Mouse (Mus musculus): Measurements from ENCODE around the gene Rps21.
"Not testable (repeated sequence)": the region's sequence is repeated elsewhere in the genome, so short reads cannot be mapped to it uniquely, and the experiment has no call there.

Gene Rps21

DNA sequence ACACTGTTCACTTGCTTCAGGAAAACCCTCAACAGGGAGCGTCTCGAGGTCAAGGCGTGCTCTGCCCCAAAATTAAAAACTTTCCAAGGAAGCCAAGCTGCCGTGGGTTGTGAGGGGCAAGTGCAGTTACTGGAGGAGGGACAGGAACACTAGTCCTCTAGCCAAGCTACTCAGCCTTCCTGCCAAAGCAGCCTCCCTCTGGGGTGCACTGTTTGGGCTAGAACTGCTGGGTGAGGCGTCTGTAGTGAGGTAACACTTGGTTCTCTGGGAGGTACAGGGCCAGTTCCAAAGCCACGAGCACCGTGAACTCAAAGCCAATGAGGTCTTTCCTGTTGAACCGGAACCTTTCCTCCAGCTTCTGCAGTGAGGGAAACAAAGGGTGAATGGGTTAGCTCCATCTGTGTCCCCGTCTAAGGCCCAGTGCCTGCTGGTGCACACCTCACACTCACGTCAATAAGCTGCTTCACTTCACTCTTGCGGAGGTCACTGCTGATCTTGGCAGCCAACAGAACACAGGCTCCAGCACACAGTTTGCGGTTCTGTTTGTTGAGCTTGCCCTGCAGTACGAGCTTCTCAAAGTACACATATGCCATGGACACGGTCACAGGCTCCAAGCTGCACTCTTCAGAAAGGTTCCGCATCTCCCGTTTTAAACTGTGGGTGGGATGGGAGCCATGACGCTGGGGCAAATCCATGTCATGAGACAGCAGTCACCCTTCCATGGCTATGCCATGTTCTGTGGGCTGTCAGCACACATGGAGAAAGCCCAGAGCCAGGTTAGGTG, 2.8 kb downstream of the Rps21 start:
- DNase-seq (ENCODE audit: low read depth): not testable (repeated sequence)

DNA sequence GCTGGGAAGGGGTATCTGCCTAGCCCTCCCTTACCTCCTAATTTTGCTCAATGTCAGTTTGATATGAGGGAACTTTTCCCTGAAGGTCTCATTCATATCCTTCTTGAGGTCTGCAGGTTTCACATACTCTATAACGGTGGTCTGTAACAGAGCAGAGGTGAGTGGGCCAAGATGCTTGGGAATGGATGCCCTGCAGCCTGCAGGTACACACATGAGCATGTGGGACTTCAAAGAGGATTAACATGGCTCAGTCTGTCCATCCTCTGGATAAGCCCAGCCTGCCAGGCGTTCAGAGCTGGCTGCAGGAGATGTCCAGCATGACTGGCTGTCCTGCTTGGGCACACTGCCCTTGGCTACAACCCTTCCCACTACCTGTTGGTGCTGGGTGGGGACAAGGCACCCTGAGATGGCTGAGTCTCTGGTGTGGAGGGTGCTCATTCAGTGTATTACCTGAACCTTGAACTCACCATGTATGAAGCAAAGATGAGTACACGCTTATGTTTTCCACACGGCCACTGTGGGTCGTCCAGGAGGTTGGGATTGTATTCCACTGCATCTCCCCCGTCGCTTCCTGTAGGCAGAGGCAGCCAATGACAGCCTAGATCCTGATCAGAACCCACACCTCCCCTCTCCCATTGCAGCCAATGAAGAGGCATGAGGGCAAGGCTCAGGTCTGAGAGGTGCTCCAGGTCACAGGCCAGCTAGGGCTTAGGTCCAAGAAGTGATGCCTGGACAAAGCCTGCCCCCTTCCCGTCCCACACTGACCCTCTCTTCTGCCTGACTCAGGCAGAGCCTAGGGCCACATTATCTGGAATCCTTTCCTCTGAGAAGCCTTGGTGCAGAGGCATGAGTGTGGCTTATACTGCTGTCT, 3.7 kb downstream of the Rps21 start:
- DNase-seq (ENCODE audit: low read depth): no peak

DNA sequence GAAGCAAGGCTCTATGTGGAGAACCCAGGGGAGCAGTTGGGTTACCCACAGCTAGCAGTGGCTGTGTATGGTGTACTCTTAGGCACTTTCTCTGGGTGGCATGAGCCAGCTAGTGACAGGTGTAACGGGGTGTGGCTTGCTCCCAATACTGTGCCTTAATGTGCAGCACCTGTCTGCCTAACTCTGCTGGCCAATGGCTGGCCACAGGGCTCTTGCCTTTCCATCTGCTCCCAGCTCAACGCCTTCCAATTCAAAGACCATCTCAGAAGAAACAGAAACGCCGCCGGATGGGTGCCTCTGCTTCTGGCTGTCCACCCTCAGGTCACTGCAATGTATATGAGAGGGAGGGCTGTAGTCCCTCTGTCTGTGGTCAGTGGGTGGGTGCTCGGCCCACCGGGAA, 4.7 kb downstream of the Rps21 start:
- no peak for DNase-seq (ENCODE audit: low read depth)

DNA sequence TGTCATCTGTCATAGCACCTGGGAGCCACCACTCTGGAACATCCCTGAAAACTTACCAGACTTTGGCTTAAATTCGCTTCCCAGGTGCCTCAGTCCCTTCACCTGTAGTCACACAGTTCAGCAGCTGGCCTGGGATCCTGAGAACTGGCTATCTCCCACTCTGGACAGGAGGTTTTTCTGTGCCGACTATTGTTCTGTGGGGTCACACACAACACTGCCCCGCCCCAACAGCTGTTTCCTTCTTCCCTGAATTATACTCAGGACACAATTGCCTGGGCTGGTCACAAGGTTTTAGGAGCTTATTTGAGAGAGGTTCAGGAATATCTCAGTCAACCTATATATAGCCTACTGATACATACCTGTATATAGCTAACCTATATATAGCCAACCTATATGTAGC, 5.3 kb downstream of the Rps21 start:
- DNase-seq (ENCODE audit: low read depth): no peak

DNA sequence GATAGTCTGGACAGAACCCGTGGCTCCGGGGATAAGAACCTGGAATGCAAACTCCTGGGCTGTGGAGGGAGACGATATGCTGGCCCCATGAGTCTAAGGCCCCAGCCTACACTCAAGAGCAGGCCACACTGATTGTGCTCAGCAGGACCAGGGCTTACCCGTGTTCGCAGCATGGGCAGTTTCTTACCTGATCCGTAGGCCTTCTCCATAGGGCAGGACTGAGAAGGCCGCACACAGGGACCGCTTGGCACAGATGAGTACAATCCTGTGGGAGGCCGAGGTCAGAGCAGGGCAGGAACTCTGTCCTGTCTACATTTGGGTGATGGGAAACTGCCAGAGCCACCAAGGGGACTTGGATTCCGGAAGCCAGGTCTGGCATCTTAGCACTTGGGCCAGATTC, 5.7 kb downstream of the Rps21 start:
- DNase-seq (ENCODE audit: low read depth): no peak

DNA sequence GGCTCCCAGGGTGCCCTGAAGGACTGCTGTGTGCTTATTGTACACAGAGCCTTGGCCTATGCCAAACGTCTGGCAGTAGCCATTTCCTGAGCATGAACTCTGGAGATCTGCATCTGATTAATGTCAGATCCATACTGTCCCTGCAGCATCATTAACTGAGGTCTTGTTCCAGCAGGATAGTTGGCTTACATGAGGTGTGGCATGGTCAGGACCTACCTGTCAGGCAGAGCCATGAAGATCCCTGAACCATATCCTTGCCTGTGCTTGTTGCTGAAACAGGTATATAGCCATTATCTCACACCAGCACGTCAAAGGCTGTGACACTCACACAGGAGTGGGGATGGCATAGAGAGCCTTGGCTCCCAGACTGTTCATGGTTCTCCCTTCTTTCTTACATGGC, 10.8 kb downstream of the Rps21 start:
- DNase-seq (ENCODE audit: low read depth): no peak

DNA sequence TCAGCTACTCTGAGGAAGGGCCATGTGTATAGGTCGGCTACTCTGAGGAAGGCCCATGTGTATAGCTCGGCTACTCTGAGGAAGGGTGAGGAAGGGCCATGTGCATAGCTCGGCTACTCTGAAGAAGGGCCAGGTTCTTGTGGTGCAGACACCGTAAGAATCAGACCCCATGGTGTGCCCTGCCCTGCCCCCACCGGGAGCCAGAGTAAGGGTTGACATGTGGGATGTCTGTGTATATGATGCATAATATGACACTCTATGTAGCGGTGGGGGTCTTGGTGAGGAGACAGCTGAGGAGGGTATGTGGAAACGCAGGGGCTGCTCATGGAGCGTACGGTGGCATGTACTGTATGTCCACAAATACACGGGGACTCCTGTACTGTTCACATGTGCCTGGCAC, 12.2 kb downstream of the Rps21 start:
- no peak for DNase-seq (ENCODE audit: low read depth)

DNA sequence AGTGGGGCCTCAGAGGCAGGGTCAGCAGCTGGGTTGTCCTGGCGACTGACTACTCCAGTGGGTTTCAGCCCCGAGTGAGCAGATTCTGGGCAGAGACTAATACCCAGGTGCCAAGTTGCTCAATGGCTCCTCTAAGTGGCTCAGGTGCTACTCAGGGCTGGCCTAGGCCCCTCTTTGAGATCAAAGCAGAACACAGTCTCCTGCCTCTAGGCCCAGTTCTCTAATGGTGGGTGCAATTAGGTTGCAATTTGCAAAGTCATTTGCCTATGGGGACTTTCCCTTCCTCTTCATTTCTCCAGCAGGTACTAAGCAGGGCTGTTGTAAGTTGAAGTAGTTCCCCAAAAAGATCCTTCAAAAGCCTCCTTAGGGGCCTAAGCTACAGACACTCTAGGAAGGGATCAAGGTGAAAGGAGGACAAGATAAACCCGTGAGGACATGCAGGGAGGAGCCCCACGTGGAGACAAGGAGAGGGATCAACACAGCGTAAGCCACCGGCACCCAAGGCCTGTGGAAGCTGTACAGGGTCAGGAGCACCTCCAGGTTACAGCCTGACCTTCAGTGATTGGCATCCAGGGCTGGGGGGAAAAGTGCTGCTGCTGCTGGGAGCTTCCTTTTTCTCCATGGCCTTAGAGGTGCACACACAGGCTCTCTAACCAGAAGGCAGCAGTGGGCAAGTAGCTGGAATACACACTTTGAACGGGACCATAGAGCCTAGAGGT, 13.5 kb downstream of the Rps21 start:
- DNase-seq (ENCODE audit: low read depth): no peak

DNA sequence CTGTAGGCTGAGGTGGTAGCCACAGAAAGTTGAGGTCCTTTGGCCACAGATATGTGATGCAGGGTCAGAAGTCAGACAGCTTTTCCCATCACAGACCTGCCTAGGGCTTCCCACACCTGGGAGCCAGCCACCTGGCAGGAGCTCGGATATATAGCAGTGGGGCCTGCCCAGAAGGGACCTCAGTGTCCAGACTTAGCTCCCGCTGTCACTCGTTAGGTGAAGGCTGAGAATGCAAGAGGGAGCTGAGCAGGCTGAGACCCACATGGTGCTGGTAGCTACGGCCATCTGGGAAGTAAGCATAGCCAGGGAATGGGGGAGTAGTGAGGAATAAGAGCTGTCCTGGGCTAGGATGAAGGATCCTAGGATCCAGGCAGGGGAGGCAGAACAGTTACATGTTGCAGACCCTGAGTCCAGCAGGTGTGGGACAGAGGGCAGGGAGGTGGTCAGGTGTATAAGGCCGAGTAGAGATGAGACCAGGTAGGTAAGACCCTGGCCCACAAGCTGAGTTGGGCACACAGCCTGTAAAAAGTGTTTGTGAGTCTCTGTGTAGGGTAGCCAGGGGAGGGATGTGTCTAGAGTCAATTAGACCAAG, 14.7 kb downstream of the Rps21 start:
- no peak for DNase-seq (ENCODE audit: low read depth)

DNA sequence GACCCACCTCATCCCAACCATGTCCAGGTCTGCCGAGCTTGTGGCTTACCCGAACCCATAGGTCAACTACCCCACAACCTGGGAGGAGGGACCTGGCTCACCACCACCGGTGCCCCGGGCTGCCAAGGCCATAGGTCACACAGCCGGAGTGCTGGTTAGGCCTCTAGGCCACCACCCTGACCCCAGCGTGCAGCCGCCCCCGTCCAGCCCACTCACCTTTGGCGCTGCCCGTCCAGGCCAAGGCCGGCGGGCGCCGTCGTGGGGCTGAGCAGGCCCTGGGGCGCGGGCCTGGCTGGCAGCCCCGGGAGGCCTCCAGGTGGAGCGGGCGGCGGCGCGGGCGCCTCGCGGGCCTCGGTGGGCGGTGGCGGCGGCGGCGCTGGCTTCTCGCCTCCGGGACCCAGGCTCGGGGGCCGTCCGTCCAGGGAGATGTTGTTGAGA, 15.7 kb downstream of the Rps21 start:
- DNase-seq (ENCODE audit: low read depth): no peak

DNA sequence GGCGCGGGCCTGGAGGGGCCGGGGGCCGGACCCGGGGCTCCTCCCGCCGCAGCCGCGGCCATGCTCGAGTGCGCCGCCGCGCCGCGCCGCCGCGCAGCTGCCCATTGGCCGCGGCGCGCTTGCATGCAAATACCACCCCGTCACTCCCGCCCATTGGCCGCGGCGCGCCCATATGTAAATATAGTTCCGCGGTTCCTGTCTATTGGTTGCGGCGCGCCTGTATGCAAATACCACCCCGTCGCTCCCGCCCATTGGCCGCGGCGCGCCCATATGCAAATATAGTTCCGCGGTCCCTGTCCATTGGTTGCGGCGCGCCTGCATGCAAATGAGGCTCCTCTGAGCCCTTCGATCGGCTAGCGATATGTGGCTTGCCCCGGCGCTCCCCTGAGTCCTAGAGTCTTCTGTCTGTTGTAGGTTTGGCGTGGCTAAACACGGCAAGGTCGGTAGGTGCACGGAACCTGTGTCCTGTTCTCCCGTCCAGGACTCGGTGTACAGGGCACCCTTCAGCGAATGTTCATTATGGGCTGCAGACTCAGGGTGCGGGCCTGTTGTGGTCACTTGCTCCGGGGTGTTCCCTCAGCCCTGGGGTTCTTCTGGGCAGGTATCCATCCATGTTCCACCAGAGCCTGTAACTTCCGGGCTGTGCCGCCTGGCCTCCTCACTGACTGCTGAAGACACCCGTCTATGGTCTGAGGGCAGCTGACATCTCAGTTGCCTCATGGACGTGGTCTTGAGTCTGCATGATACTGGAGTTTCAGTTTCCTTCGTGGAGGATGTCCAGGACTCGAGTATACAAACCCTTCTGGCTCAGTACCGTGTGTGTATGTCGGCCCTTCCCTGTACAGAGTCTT, 16.4 kb downstream of the Rps21 start, which contains the start of gene Cables2:
Cables2 (minus strand) TSS at position 103 of the 851 bp plus-strand sequence.
- DNase-seq (ENCODE audit: low read depth): peak; percentile 94

DNA sequence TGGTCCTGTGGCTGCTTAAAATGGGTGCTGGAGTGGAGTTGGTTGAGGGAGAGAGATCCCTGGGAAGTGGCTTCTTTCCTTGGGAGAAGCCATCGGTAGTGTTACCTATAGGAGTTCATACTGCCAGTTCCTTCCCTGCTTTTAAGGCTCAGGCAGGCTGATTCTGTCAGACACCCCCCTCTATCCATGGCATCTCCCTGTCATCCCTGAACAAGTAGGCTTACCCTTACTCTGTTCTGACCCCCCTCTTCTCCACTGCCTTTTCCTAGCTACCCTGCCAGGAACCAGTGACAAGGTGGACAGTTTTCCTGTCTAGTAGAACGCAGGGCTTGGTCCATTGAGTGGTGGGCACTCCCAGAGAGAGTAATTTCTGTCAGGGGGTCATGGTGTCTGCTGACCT, 17.3 kb downstream of the Rps21 start:
- no peak for DNase-seq (ENCODE audit: low read depth)

DNA sequence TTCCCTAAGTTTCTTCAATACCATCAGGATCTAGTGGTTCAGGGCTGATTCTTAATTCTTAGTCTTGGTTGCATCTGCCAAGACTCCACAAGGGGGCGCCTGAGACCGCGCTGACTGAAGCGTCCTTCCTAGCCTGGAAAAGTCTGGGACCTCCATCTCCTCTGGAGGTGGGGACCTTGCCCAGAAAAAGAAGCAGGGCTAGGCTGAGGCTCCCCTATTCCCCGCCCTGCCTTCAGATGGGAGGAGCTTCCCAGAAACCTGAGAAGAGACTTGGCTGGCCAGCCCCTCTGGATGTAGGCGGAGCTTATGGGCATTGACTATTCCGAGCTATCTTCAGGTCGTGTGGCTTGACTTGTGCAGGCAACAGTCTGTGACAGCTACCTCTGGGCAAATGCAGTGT, 18.7 kb downstream of the Rps21 start:
- DNase-seq (ENCODE audit: low read depth): peak; percentile 77

DNA sequence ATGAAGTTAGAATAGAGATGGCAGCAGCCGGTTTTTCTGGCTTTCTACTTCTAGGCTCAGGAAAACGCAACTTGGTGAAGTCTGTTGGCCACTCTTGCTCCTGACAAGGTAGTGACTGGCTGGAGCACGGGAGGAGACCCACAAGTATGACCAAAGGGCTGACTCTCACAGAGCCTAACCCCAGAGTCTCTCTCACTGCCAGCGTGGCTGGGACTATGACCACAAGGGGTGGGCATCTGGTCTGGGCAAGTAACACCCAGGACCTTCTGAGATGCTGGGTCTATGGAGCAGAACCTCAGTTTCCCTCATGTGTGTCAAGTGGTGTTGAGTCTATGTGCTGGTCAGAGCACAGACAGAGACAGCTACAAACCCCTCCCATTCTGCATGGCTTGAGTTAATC, 19.2 kb downstream of the Rps21 start:
- no peak for DNase-seq (ENCODE audit: low read depth)

DNA sequence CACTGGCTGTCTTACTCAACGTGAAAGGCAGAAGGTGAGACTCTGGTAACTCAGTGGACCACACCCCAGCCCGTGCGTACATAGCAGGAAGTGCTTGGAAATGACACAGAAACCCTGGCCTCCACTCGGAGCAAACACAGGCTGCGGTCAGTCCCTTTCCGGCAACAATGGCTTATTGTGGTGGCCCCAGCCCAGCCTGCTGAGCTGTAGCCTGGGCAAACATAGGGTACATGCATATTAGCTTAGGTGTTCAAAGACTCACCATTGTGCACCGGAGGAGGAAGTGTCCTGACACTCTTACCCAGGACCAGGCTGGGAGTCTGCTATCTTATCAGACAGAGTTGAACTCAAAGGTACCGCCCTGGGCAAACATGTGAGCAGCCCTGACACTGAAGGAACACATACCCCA, 19.7 kb downstream of the Rps21 start:
- DNase-seq (ENCODE audit: low read depth): peak; percentile 41

DNA sequence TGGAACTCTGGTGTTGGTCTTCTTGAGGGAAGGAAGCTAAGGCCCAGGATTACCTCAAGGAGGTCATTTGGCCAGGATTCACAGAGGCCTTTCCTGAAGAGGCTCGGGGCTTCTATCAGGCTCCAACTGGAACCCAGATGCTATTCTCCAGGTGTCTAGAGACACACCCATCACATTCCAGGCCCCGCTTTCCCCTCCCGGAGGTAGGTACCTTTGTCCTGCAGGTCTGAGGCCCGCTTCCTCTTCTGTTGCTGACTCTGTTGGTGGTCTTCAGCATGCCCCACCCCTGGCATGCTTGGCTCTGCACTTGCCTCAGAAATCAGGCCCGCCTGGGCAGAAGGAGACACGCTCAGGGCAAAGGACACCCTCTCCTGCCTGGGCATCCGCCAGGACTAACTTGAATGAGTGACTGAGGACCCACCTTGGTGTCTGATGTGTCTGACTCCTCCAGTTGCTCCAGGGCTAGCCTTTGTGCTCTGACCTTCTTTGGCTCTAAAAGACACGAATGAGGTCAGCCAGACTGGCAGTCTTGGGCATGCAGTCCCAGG, 20.7 kb downstream of the Rps21 start:
- no peak for DNase-seq (ENCODE audit: low read depth)

DNA sequence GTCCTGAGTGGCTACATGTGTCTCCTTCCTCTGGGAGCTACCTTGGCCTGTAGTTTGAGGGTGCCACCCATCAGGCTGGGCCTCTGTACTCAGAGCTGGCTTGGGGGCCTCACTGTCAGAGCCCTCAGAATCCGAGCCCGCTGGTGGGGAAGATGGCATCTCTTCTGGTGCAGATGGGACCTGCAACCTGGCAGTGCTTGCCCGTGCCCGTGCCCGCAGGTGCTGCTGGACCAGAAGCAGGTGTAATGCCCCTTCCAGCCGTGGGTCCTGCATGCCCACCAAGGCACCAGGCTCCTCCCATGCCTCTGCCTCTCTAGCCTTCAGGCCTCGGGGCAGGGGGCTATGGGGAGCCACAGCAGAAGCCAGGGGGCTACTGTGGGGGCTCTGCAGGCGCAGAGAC, 22.1 kb downstream of the Rps21 start:
- DNase-seq (ENCODE audit: low read depth): no peak

DNA sequence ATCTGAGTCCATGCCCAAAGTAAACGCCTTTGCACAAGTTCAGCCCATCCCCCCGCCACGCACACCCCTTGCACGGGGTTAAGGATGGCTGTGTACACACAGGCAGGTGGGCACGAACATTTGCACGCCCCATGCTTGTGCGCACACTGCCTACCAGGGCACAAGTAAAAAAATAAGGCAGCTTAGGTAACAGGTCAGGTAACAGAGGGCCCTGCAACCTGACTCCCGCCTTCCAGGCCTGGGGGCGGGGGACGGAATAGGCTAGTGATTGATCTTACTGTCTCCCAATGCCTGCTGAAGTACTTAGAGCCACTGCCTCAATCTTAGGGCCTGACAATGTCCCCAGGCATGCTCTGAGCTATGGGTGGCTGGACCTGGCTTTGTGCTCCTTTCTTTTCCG, 31.8 kb downstream of the Rps21 start:
- DNase-seq (ENCODE audit: low read depth): no peak

DNA sequence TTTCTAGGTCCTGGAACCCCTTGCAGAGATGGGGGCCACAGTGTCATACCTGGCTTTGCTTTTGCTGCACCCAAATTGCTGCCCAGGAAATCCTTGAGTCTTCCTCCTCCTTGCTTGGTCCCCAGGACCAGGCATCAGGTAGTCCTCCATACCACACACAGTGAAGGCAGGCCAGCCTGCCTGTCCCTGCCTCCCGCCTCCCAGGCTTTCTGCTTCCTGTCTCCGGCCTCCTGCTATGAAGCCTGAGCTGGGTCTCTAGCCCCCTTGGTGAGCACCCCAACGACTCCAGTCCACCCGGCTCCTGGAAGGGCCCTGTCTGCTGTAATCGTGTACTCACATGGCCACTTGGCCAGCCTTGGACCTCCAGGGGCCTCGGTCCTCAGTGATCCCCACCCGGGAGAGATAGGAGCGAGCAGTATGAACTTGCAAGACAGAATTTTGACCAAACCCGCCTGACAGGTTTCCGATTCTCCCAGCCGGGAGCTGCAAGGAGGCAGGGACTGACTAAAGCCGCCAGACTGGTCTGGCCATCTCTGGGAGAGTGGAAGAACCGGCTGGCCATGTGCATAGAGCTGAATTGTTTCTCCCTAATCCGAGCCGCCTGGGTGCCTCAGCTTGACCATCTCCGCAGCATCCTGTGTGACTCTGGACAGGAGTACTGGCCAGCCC, 32.4 kb downstream of the Rps21 start, which contains the start of gene Rbbp8nl:
Rbbp8nl (minus strand) TSS at position 440 of the 669 bp plus-strand sequence.
- DNase-seq (ENCODE audit: low read depth): no peak

DNA sequence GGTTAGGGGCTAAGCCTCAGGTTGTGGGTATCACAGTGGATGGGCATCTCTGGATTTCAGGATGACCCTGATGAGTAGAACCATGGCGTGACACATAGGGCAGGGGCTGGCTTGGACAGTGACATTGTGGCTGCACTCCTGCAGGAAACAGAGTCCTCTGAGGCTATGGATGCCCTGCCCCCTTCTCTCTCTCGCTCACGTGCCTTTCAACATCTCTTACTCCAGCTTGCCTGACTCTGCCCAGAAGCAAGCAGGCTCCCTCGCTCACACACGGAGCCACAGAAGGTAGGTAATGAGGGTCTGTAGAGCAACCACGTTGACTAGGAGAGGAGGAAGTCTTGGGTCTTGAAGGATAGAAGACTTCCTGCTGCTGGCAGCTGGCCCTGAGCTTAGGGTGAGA, 33.3 kb downstream of the Rps21 start:
- DNase-seq (ENCODE audit: low read depth): no peak

Measured in c-Kit-positive CD71-negative TER-119-negative erythroid progenitor cells, embryonic 14.5 days (primary cell).